Mouse (Mus musculus) kidney, postnatal 14 days (tissue): ENCODE data around the gene Clk2.
A peak's percentile ranks its signal among the peaks of the same experiment; 100 is the strongest.
"Not testable (repeated sequence)": the region's sequence is repeated elsewhere in the genome, so short reads cannot be mapped to it uniquely, and the experiment has no call there.

ENCODE experiments used
- DNase-seq: peaks from one replicate; pipeline ENCODE4 v3.0.0; 2022; ENCODE audit warnings: mixed read lengths

Clk2 gene

DNA sequence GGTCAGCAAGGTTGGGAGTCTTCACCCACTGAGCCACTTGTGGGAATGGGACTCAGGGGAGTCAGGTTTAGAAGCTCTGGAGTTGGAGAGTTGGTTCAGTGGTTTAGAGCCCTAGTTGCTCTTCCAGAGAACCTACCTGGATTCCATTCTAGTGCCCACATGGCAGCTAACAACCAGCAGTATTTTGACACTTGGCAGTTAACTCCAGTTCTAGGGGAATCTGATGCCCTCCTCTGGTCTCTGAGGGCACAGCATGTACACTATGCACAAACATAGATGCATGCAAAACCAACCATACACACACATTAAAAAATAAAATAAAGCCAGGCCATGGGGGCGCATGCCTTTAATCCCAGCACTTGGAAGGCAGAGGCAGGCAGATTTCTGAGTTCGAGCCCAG, 29.3 kb downstream of the Clk2 start:
- DNase-seq, result no peak

- peak; percentile 93 for DNase-seq
Observed at GRCm38 (mm10) chr3:89195979-89196877, 31.6 kb downstream of the Clk2 start.

DNA sequence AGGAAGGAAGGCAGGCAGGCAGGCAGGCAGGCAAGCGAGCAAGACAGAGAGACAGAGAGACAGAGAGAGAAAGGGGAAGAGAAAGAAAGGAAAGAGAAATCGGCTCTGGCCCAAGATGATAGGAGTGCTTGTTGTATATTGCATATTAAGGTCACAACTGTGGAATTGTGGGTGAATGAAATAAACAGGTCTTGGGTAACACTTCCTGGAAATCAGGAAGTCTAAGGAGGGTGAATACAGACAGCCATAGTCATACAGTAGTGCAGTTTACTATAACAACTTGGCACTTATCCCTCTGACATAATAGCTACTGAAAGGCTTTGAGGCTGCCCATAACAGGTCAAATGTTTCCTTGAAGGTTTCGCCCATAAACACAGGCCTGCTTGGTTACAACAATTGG, 35.2 kb downstream of the Clk2 start:
- DNase-seq, result no peak

- peak; percentile 89 for DNase-seq
Observed at GRCm38 (mm10) chr3:89202253-89203141, 37.9 kb downstream of the Clk2 start, which contains the start of gene Gba. TSS of gene Gba (plus strand) at chr3:89202928.

DNA sequence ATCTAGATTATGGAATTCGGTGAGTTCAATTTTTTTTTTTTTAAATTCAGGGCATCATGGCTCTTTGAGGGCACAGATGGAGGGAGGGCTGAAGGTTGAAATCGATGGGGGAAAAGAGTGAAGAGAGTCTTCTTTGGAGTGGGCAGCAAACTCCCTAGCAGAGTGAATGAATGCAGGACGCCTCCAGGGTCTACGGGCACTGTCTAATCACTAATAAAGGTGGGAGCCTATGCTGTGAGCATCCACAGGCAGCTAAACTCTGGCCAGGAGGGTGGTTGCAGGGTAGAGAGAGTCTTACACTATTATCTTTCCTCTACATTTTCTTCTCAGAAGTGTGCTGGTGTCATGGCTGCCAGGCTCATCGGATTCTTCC, 38.5 kb downstream of the Clk2 start:
- no peak for DNase-seq

GRCm38 (mm10) chr3:89206079-89206478, 41.5 kb downstream of the Clk2 start:
- DNase-seq, result no peak

- no peak for DNase-seq
Observed at GRCm38 (mm10) chr3:89206695-89207094, 42.1 kb downstream of the Clk2 start.

DNA sequence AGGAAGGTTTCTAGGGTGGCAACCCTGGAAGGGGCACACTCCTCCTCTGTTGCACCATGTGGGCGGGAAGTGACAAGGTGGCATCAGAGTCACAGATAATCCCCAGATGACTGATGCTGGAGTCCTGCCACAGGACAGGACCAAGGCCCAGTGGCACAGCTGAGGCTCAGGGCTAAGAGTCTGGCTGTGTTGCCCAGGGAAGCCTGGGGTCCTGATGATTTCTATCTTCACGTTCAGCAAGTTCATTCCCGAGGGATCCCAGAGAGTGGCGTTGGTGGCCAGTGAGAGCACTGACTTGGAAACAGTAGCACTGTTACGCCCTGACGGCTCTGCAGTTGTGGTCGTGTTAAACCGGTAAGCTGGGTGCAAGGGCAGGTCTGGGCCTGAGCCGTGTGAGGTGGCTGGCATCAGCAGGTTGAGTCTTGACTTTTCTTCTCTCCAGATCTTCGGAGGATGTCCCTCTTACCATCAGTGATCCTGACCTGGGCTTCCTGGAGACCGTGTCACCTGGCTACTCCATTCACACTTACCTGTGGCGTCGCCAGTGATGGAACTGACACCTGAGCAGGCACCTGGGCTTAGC, 43.6 kb downstream of the Clk2 start:
- no peak for DNase-seq

DNA sequence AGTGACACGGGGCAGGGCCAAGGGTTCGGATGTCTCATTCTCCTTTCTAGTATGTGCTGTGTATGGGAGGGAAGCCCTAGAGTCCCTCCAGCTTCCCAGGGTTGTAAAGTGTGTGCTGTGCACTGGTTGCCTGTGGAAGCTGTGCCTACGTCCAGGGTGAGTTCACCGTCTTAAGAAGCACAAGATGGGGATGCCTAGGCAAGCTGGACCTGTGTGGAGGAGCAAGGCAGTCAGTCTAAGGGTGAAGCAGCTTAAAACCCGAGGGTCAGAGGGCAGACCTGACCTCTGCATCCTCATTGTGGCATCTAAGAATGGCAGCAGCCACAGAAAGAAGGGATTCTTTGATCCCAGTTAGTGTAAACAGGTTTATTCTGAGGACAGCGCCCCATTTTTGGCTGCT, 44.1 kb downstream of the Clk2 start:
- no peak for DNase-seq

DNA sequence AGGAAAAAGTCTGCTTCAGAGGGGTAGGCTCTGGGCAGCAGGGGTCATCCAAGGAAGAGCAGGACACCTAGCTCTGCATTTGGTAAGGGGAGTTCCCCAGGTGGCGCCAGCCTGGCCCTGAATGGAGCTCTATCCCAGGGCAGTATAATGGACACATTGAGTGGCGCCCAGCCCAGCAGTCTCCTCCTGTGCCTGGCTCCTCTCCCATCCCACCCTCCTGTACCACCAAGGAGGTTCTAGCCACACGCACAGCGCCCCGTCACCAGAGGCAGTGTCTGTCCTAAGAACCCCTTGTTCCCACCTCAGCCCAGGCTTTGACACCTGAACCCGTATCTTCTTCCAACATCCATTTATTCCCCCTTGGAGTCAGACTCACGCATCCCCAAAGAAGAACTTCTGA, 45.1 kb downstream of the Clk2 start:
- no peak for DNase-seq

DNA sequence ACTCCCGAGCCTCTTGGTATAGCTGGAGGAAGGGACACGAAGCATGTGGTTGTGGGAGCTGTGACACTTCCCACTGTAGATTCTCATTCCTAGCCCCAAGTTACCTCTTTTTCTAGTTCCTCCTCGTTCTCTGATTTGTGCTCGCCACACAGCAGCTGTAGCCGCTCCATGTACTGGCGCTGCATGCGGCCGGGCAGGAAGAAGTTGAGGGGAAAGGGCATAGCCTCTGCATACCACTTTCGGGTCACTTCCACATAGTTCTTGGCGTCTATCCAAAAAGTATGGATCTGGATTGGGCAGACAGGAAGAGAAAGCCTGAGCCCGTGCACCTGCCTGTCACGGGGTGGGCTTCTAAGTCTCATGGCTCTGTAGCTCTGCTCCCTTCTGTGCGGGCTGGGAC, 45.6 kb downstream of the Clk2 start:
- DNase-seq, result peak; percentile 41

GRCm38 (mm10) chr3:89210731-89211130, 46.1 kb downstream of the Clk2 start:
- DNase-seq, result peak; percentile 77

- peak; percentile 95 for DNase-seq
Observed at GRCm38 (mm10) chr3:89213803-89214530, 49.4 kb downstream of the Clk2 start.

DNA sequence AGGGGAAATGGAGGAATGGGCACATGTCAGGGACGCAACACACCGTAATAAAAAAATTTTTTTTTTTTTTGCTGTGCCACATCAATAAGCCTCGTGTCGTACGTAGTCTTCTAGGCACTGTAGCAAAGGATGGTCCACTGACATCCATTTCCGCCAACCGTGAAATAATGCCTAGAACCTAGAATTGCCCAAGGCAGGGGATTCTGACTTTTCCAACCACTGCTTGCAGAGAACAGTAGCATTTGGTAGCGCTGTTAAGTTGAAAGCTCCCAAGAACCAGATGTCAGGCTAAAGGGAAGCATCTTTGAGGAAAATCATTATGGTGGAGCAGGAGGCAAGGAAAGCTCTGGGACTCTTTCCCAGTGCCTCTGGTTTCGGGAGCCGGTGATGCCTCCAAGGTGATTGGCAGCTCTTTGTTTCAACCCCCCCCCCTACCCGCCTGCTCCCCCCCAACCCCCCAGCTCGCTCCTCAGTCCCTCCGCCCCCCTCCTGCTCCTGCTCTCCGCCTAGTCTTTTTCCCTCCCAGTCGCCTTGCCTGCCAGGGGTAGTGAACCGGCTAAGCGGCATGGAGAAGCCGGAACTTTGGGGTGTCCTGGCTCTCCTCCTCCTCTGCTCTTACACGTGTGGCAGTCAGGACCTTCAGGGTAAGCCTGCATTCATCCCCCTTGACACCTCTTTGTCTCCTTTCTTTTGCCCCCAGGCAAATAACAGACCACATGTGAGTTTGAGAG, 50.3 kb downstream of the Clk2 start, which contains the start of gene Thbs3:
TSS of gene Thbs3 (plus strand) at position 500 of the 731 bp plus-strand sequence.
- no peak for DNase-seq

DNA sequence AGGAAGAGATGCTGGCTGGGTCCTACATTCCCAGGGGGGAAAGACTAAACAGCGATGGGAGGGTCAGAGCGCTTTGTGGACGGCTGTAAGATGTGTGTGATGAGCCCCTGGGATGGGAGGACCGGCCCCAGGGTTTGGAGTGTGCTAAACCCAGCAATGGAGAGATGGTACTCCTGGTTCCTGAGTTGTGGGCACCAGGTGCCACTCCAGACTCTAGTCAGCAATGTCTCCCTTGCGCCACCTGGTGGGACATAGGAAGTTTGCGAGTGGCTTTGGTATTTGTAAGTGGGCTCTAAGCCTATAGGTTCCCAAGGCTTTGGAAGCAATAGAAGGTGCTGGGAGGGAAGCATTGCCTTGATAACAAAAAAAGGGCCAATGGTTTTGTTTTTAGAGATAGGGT, 51.3 kb downstream of the Clk2 start:
- peak; percentile 89 for DNase-seq

- not testable (repeated sequence) for DNase-seq
Observed at GRCm38 (mm10) chr3:89216407-89216806, 51.8 kb downstream of the Clk2 start.

GRCm38 (mm10) chr3:89218271-89218670, 53.7 kb downstream of the Clk2 start:
- no peak for DNase-seq

- DNase-seq, result no peak
Observed at GRCm38 (mm10) chr3:89219546-89219945, 55.0 kb downstream of the Clk2 start.

DNA sequence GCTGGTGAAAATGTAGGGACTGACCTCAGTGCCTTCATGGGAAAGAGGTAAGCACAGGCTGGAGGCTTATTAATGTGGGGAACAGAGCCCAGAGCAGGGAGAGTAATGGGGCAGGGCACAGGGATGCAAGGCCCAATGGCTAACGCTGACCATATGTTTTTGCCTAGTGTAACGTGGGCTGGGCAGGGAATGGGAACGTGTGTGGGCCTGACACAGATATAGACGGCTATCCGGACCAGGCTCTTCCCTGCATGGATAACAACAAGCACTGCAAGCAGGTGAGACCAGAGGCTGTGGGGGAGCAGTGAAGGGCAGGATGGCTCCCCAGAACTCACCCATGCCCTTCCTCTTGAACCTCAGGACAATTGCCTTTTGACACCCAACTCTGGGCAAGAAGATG, 56.6 kb downstream of the Clk2 start:
- no peak for DNase-seq

- no peak for DNase-seq
Observed at GRCm38 (mm10) chr3:89224796-89225195, 60.2 kb downstream of the Clk2 start.

DNA sequence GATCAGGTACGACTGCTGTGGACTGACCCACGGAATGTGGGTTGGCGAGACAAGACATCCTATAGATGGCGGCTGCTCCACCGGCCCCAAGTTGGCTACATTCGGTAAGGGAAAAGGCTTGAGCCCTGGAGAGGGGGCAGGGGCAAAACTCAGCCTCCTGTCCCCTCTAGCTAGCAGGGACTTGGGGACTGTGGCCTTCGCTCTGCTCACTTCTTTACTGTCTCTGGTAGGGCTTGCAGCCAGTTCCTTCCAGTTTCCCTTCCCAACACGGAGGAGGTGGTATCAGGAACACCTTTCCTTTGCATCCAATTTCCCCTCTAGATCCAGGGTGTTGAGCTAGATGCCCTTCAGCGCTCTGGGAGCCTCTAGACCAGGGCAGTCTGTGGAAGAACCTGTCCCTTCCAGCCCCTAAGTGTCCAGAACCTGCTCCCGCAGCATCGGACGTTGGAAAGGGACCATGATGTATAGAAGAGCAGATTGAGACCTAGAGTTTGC, 60.8 kb downstream of the Clk2 start:
- DNase-seq, result no peak

GRCm38 (mm10) chr3:89225918-89226317, 61.3 kb downstream of the Clk2 start:
- DNase-seq, result no peak
